In genomic region chr13:33084975-33085694, GRCm38 (mm10) we compare ENCODE assay signal across 11 mouse cellular contexts. TPM values are rescaled to one million over a fixed set of nuclear protein-coding genes. Genes with fewer than 3 reads are reported as not detected.
DNase-seq lines count a peak whose midpoint lies in the region; ATAC-seq and TF ChIP-seq lines count a peak whose summit lies in the region.
"Had no signal": no experiment of that assay in that cellular context is flagged by ENCODE, and none has a peak within 500 bp of the region (broad histone marks: within the 10 kb centered on the region; RNA-seq: fewer than 3 reads in every experiment).

No protein-coding gene starts in this region.

- no peak overlapping the region for H3K9ac ChIP-seq in limb, embryonic 14.5 days (ENCODE audit: low read depth, low read length, severe bottlenecking)
- H3K9ac ChIP-seq in forebrain, embryonic 15.5 days (replicated peaks): no peak overlapping the region
- no peak overlapping the region for H3K9ac ChIP-seq in midbrain, postnatal 0 days (replicated peaks; ENCODE audit: low read length, poor library complexity, severe bottlenecking)
- H3K9ac ChIP-seq: heart, embryonic 13.5 days had no signal

- H3K4me1 ChIP-seq in limb, embryonic 14.5 days (ENCODE audit: control insufficient read depth, insufficient read depth, low read length): no peaks in the 10 kb centered on the region
- H3K4me1 ChIP-seq in limb, embryonic 10.5 days: no peaks in the 10 kb centered on the region
- peaks cover 23% of the 10 kb centered on the region for H3K4me1 ChIP-seq in cerebellum, adult 2 months (ENCODE audit: control insufficient read depth, insufficient read depth, low read length)
- H3K4me1 ChIP-seq in forebrain, embryonic 15.5 days: peaks cover 15% of the 10 kb centered on the region
- H3K4me1 ChIP-seq in midbrain, postnatal 0 days (ENCODE audit: insufficient read depth, low read length): peaks cover 8% of the 10 kb centered on the region

- WGBS in limb, embryonic 14.5 days: 72% methylated on average over 5 of the region's 5 CpGs
- WGBS in limb, embryonic 10.5 days: 81% methylated on average over 5 of the region's 5 CpGs
- WGBS in cerebellum, adult 2 months: 9% methylated on average over 5 of the region's 5 CpGs
- WGBS in forebrain, embryonic 15.5 days: 41% methylated on average over 5 of the region's 5 CpGs
- 40% methylated on average over 5 of the region's 5 CpGs for WGBS in midbrain, postnatal 0 days

- ATAC-seq in limb, embryonic 14.5 days (ENCODE audit: low FRiP score, low read depth): no peak
- ATAC-seq in forebrain, embryonic 15.5 days (replicated peaks): peak; percentile 69
- ATAC-seq in midbrain, postnatal 0 days (ENCODE audit: low FRiP score): peak; percentile 78

- no peak overlapping the region for H3K4me3 ChIP-seq in limb, embryonic 14.5 days (replicated peaks; ENCODE audit: low read length)
- no peak overlapping the region for H3K4me3 ChIP-seq in limb, embryonic 10.5 days
- no peak overlapping the region for H3K4me3 ChIP-seq in cerebellum, adult 2 months (replicated peaks; ENCODE audit: insufficient read depth, low read depth, low read length)
- H3K4me3 ChIP-seq in forebrain, embryonic 15.5 days: no peak overlapping the region
- H3K4me3 ChIP-seq in midbrain, postnatal 0 days (ENCODE audit: low read depth, low read length): no peak overlapping the region
- H3K4me3 ChIP-seq: heart, embryonic 13.5 days had no signal

- DNase-seq in limb, embryonic 14.5 days (ENCODE audit: low spot score): peak; percentile 46
- no peak for DNase-seq in limb, embryonic 10.5 days (ENCODE audit: low spot score)
- DNase-seq in cerebellum, adult 2 months: peak; percentile 22 to 29
- DNase-seq in midbrain, postnatal 0 days (ENCODE audit: low spot score): peak; percentile 67
- DNase-seq in thymus, postnatal 4 days: no peak
- DNase-seq in thymus, adult 18-20 months: no peak
- no peak for DNase-seq in heart, adult 11 months

- TF ChIP-seq CTCF in cerebellum, adult 2 months (IDR thresholded peaks at IDR 0.05; ENCODE audit: borderline replicate concordance, insufficient read depth, low read depth, low read length): no peak
- no peak for TF ChIP-seq CTCF in midbrain, postnatal 0 days (IDR thresholded peaks at IDR 0.05)

- TF ChIP-seq POLR2A in limb, embryonic 14.5 days (IDR thresholded peaks at IDR 0.05; ENCODE audit: borderline replicate concordance, extremely low read depth, insufficient read depth, insufficient read length): no peak
- TF ChIP-seq POLR2A in cerebellum, adult 2 months (IDR thresholded peaks at IDR 0.05; ENCODE audit: borderline replicate concordance, insufficient read depth, low read length): no peak

- H3K27me3 ChIP-seq in limb, embryonic 14.5 days (ENCODE audit: control insufficient read depth, insufficient read depth, low read length): no peaks in the 10 kb centered on the region
- H3K27me3 ChIP-seq in limb, embryonic 10.5 days (ENCODE audit: low read depth, poor library complexity, severe bottlenecking): no peaks in the 10 kb centered on the region
- H3K27me3 ChIP-seq in cerebellum, adult 2 months (ENCODE audit: control insufficient read depth, insufficient read depth, low read length): no peaks in the 10 kb centered on the region
- H3K27me3 ChIP-seq in forebrain, embryonic 15.5 days: no peaks in the 10 kb centered on the region
- H3K27me3 ChIP-seq in midbrain, postnatal 0 days (ENCODE audit: insufficient read depth, low read length): no peaks in the 10 kb centered on the region
- H3K27me3 ChIP-seq: heart, embryonic 13.5 days had no signal

- no peaks in the 10 kb centered on the region for H3K36me3 ChIP-seq in limb, embryonic 14.5 days (ENCODE audit: control insufficient read depth, insufficient read depth, low read length)
- H3K36me3 ChIP-seq in limb, embryonic 10.5 days: no peaks in the 10 kb centered on the region
- no peaks in the 10 kb centered on the region for H3K36me3 ChIP-seq in forebrain, embryonic 15.5 days
- H3K36me3 ChIP-seq in midbrain, postnatal 0 days (ENCODE audit: insufficient read depth, low read length): no peaks in the 10 kb centered on the region
- H3K36me3 ChIP-seq: heart, embryonic 13.5 days had no signal

- no peaks in the 10 kb centered on the region for H3K9me3 ChIP-seq in limb, embryonic 14.5 days (ENCODE audit: control insufficient read depth, low read length)
- H3K9me3 ChIP-seq in limb, embryonic 10.5 days (replicated peaks): peaks cover 5% of the 10 kb centered on the region; the same call in 1 of the 2 replicates
- H3K9me3 ChIP-seq in forebrain, embryonic 15.5 days: no peaks in the 10 kb centered on the region
- H3K9me3 ChIP-seq in midbrain, postnatal 0 days (ENCODE audit: low read length): no peaks in the 10 kb centered on the region

- H3K27ac ChIP-seq in limb, embryonic 14.5 days (replicated peaks; ENCODE audit: low read depth, low read length): no peak overlapping the region
- H3K27ac ChIP-seq in limb, embryonic 10.5 days: no peak overlapping the region
- peak overlapping the region; percentile 79 for H3K27ac ChIP-seq in cerebellum, adult 2 months (ENCODE audit: insufficient read depth, low read length)
- H3K27ac ChIP-seq in forebrain, embryonic 15.5 days (replicated peaks): peak overlapping the region; percentile 78
- H3K27ac ChIP-seq in midbrain, postnatal 0 days (ENCODE audit: low read depth, low read length): peak overlapping the region; percentile 80
- H3K27ac ChIP-seq: heart, embryonic 13.5 days; macrophage had no signal

- no peak overlapping the region for H3K4me2 ChIP-seq in limb, embryonic 14.5 days (replicated peaks; ENCODE audit: low read depth, low read length, severe bottlenecking)
- peak overlapping the region; percentile 1; the same call in 1 of the 2 replicates for H3K4me2 ChIP-seq in forebrain, embryonic 15.5 days (replicated peaks)
- H3K4me2 ChIP-seq in midbrain, postnatal 0 days (ENCODE audit: low read depth, low read length, poor library complexity, severe bottlenecking): no peak overlapping the region
- H3K4me2 ChIP-seq: heart, embryonic 13.5 days had no signal

RNA-seq across cellular contexts. Expression of gene Serpinb1b, which starts 6.8 kb away (rescaled TPM):
- 0.14 and 0.26 TPM in 2 replicates for polyA plus RNA-seq in limb, embryonic 14.5 days (2012; rRNA removed)
- polyA plus RNA-seq in limb, embryonic 14.5 days (2014; fragmentation: Nextera tagmentation; extraction: Ambion mirVana): 1.1 and 1.6 TPM in 2 replicates
- polyA plus RNA-seq in limb, embryonic 10.5 days (2016; fragmentation: Nextera tagmentation; extraction: Ambion mirVana): not detected in 2 replicates
- polyA plus RNA-seq in cerebellum, adult 2 months (2012; rRNA removed): 9.1 and 10.3 TPM in 2 replicates
- polyA plus RNA-seq in forebrain, embryonic 15.5 days (2015; fragmentation: Nextera tagmentation; extraction: Ambion mirVana): 3.1 and 4.9 TPM in 2 replicates
- total RNA-seq in midbrain, postnatal 0 days (2014; rRNA removed): 1.8 and 3.1 TPM in 2 replicates
- 1.6 and 2.3 TPM in 2 replicates for polyA plus RNA-seq in midbrain, postnatal 0 days (2015; fragmentation: Nextera tagmentation; extraction: Ambion mirVana)
- polyA plus RNA-seq: heart, embryonic 13.5 days had no signal

RNA-seq across cellular contexts. Expression of gene Serpinb9b, which starts 57.9 kb away (rescaled TPM):
- polyA plus RNA-seq in limb, embryonic 14.5 days (2012; rRNA removed): 0.10 TPM in 2 replicates
- polyA plus RNA-seq in limb, embryonic 14.5 days (2014; fragmentation: Nextera tagmentation; extraction: Ambion mirVana): 0.10 TPM in 1 of 2 replicates, not detected in the other
- not detected in 2 replicates for polyA plus RNA-seq in limb, embryonic 10.5 days (2016; fragmentation: Nextera tagmentation; extraction: Ambion mirVana)
- polyA plus RNA-seq in cerebellum, adult 2 months (2012; rRNA removed): 0.03 and 0.05 TPM in 2 replicates
- 0.28 and 0.34 TPM in 2 replicates for polyA plus RNA-seq in forebrain, embryonic 15.5 days (2015; fragmentation: Nextera tagmentation; extraction: Ambion mirVana)
- total RNA-seq in midbrain, postnatal 0 days (2014; rRNA removed): 0.66 TPM in 1 of 2 replicates, not detected in the other
- 0.20 and 0.36 TPM in 2 replicates for polyA plus RNA-seq in midbrain, postnatal 0 days (2015; fragmentation: Nextera tagmentation; extraction: Ambion mirVana)
- total RNA-seq: layer of hippocampus, postnatal 36 days had no signal

Comparison
In these comparisons a context has a peak if more than half of its experiments do, and no peak if none do; other contexts are left out.
1. DNase-seq: peak in limb, embryonic 14.5 days (single experiment), cerebellum, adult 2 months (2 of 2) and midbrain, postnatal 0 days (single experiment); none in limb, embryonic 10.5 days (single experiment), thymus, postnatal 4 days (single experiment), thymus, adult 18-20 months (0 of 2) and heart, adult 11 months (single experiment).
2. H3K27ac ChIP-seq: peak in cerebellum, adult 2 months (single experiment), forebrain, embryonic 15.5 days (single experiment) and midbrain, postnatal 0 days (single experiment); none in limb, embryonic 14.5 days (single experiment) and limb, embryonic 10.5 days (single experiment).